Mouse (Mus musculus) forebrain, embryonic 13.5 days (tissue): ENCODE measurements around the gene 2010300C02Rik. TPM values are rescaled to one million over a fixed set of nuclear protein-coding genes. Genes with fewer than 3 reads are reported as not detected.
A peak's percentile ranks its signal among the peaks of the same experiment; 100 is the strongest.

ENCODE experiments used
- ATAC-seq: fragments of 200-750 bp; cut with Nextera tagmentation; 2 replicates; pipeline ENCODE4 v1.8.0; 2017
- H3K27ac ChIP-seq: fragments of 300-500 bp; sonication (generic); 2 replicates; pipeline ENCODE4 v1.5.1; 2015; ENCODE audit warnings: inconsistent platforms, mild to moderate bottlenecking, moderate library complexity
- H3K27me3 ChIP-seq: fragments of 300-500 bp; sonication (generic); 2 replicates; pipeline ENCODE4 v1.6.1; 2015; ENCODE audit warnings: mild to moderate bottlenecking, inconsistent platforms
- H3K36me3 ChIP-seq: fragments of 300-500 bp; sonication (generic); 2 replicates; pipeline ENCODE4 v1.6.1; 2015; ENCODE audit warnings: mild to moderate bottlenecking, inconsistent platforms; ENCODE audit not compliant: poor library complexity, severe bottlenecking
- H3K4me1 ChIP-seq: fragments of 300-500 bp; sonication (generic); 2 replicates; pipeline ENCODE4 v1.6.1; 2015; ENCODE audit warnings: inconsistent platforms
- H3K4me2 ChIP-seq: fragments of 300-500 bp; sonication (generic); 2 replicates; pipeline ENCODE4 v1.6.1; 2015; ENCODE audit warnings: inconsistent platforms, mild to moderate bottlenecking, moderate library complexity
- H3K4me3 ChIP-seq: fragments of 300-500 bp; sonication (generic); 2 replicates; pipeline ENCODE4 v1.5.1; 2015; ENCODE audit warnings: mild to moderate bottlenecking, inconsistent platforms
- H3K9ac ChIP-seq: fragments of 300-500 bp; sonication (generic); 2 replicates; pipeline ENCODE4 v1.6.1; 2015; ENCODE audit warnings: mild to moderate bottlenecking, inconsistent platforms
- H3K9me3 ChIP-seq: fragments of 300-500 bp; sonication (generic); replicated peaks from 2 replicates; pipeline ENCODE4 v1.6.1; 2016; ENCODE audit warnings: inconsistent platforms
- WGBS: fragments of 180-500 bp; shearing (Covaris S2); methylation state at CpG from one replicate; pipeline ENCODE4 v1.1.7; 2015; 5-methylcytosine and 5-hydroxymethylcytosine counted together
- polyA plus RNA-seq: library from polyadenylated mRNA; unstranded; fragments of >200 nt; fragmentation: Nextera tagmentation; extraction: Ambion mirVana; gene quantifications from 2 replicates; pipeline ENCODE4 v1.2.1, GENCODE M21; 2015

Gene 2010300C02Rik
- 0.62 and 1.4 TPM in 2 replicates for polyA plus RNA-seq

GRCm38 (mm10) chr1:37719761-37720640 lies at the start of gene 2010300C02Rik:
Gene 2010300C02Rik, minus strand, starts transcription at chr1:37720085.
- peaks cover 42% of the 10 kb centered on the region for H3K27me3 ChIP-seq
- peak; percentile 93 for ATAC-seq
- H3K9ac ChIP-seq: peak within 1 kb of the TSS; percentile 64
- H3K4me1 ChIP-seq: peaks cover 9% of the 10 kb centered on the region
- H3K4me2 ChIP-seq: peak within 1 kb of the TSS; percentile 94
- WGBS: 1% methylated on average over 38 of the region's 69 CpGs
- H3K4me3 ChIP-seq: peak within 1 kb of the TSS; percentile 61
- H3K27ac ChIP-seq: no peak within 1 kb of the TSS
- H3K9me3 ChIP-seq: no peaks in the 10 kb centered on the region
- no peaks in the 10 kb centered on the region for H3K36me3 ChIP-seq

GRCm38 (mm10) chr1:37759407-37759806 lies 39.5 kb upstream of the 2010300C02Rik start:
- H3K27ac ChIP-seq: no peak overlapping the region
- no peak overlapping the region for H3K4me2 ChIP-seq
- no peaks in the 10 kb centered on the region for H3K4me1 ChIP-seq
- H3K36me3 ChIP-seq: no peaks in the 10 kb centered on the region
- H3K4me3 ChIP-seq: no peak overlapping the region
- no peak overlapping the region for H3K9ac ChIP-seq
- no peaks in the 10 kb centered on the region for H3K27me3 ChIP-seq
- no peaks in the 10 kb centered on the region for H3K9me3 ChIP-seq
- ATAC-seq: no peak

GRCm38 (mm10) chr1:37744650-37745259 lies 24.9 kb upstream of the 2010300C02Rik start:
- Histone ChIP-seq H3K9ac (no peak overlapping the region), H3K4me3 (no peak overlapping the region), H3K27ac (no peak overlapping the region), H3K27me3 (no peaks in the 10 kb centered on the region), H3K4me1 (no peaks in the 10 kb centered on the region; the same call in 1 of the 2 replicates), H3K9me3 (no peaks in the 10 kb centered on the region), H3K36me3 (no peaks in the 10 kb centered on the region), H3K4me2 (no peak overlapping the region)
- no peak for ATAC-seq
- 88% methylated on average over 9 of the region's 9 CpGs for WGBS

GRCm38 (mm10) chr1:37742602-37743270 lies 22.9 kb upstream of the 2010300C02Rik start:
- Histone ChIP-seq H3K9ac (0 out of 2 replicates have a peak overlapping the region, but pooled peaks have one; percentile 34), H3K4me3 (no peak overlapping the region), H3K36me3 (no peaks in the 10 kb centered on the region), H3K4me2 (peak overlapping the region; percentile 33), H3K27me3 (no peaks in the 10 kb centered on the region), H3K9me3 (no peaks in the 10 kb centered on the region), H3K27ac (no peak overlapping the region), H3K4me1 (no peaks in the 10 kb centered on the region; the same call in 1 of the 2 replicates)
- ATAC-seq: no peak
- 27% methylated on average over 14 of the region's 14 CpGs for WGBS

GRCm38 (mm10) chr1:37742126-37742525 lies 22.2 kb upstream of the 2010300C02Rik start:
- Histone ChIP-seq H3K9ac (no peak overlapping the region), H3K9me3 (no peaks in the 10 kb centered on the region), H3K4me1 (no peaks in the 10 kb centered on the region; the same call in 1 of the 2 replicates), H3K27me3 (no peaks in the 10 kb centered on the region), H3K4me3 (no peak overlapping the region), H3K27ac (no peak overlapping the region), H3K36me3 (no peaks in the 10 kb centered on the region), H3K4me2 (no peak overlapping the region)
- 76% methylated on average over 11 of the region's 11 CpGs for WGBS
- ATAC-seq: 0 out of 2 replicates have a peak, but pooled peaks have one; percentile 16

GRCm38 (mm10) chr1:37740161-37740802 lies 20.4 kb upstream of the 2010300C02Rik start:
- no peak overlapping the region for H3K27ac ChIP-seq
- H3K4me1 ChIP-seq: no peaks in the 10 kb centered on the region; the same call in 1 of the 2 replicates
- H3K9ac ChIP-seq: no peak overlapping the region
- no peak for ATAC-seq
- no peaks in the 10 kb centered on the region for H3K27me3 ChIP-seq
- H3K4me3 ChIP-seq: no peak overlapping the region
- H3K9me3 ChIP-seq: no peaks in the 10 kb centered on the region
- no peak overlapping the region for H3K4me2 ChIP-seq
- H3K36me3 ChIP-seq: no peaks in the 10 kb centered on the region
- 86% methylated on average over 8 of the region's 8 CpGs for WGBS

GRCm38 (mm10) chr1:37738895-37739294 lies 19.0 kb upstream of the 2010300C02Rik start:
- Histone ChIP-seq H3K9ac (no peak overlapping the region), H3K27ac (no peak overlapping the region), H3K9me3 (no peaks in the 10 kb centered on the region), H3K27me3 (no peaks in the 10 kb centered on the region), H3K4me1 (no peaks in the 10 kb centered on the region; the same call in 1 of the 2 replicates), H3K4me3 (no peak overlapping the region), H3K36me3 (no peaks in the 10 kb centered on the region), H3K4me2 (no peak overlapping the region)
- 77% methylated on average over 2 of the region's 2 CpGs for WGBS
- ATAC-seq: no peak

- Histone ChIP-seq H3K27ac (no peak overlapping the region), H3K4me2 (no peak overlapping the region), H3K4me3 (no peak overlapping the region), H3K4me1 (no peaks in the 10 kb centered on the region), H3K27me3 (no peaks in the 10 kb centered on the region), H3K9me3 (no peaks in the 10 kb centered on the region), H3K9ac (no peak overlapping the region), H3K36me3 (no peaks in the 10 kb centered on the region)
- no peak for ATAC-seq
- 82% methylated on average over 4 of the region's 4 CpGs for WGBS
Observed at GRCm38 (mm10) chr1:37737045-37737444, 17.2 kb upstream of the 2010300C02Rik start.

GRCm38 (mm10) chr1:37735932-37736331 lies 16.0 kb upstream of the 2010300C02Rik start:
- Histone ChIP-seq H3K9me3 (no peaks in the 10 kb centered on the region), H3K4me3 (no peak overlapping the region), H3K27me3 (no peaks in the 10 kb centered on the region), H3K4me1 (no peaks in the 10 kb centered on the region), H3K4me2 (no peak overlapping the region), H3K36me3 (no peaks in the 10 kb centered on the region), H3K9ac (no peak overlapping the region), H3K27ac (no peak overlapping the region)
- 92% methylated on average over 5 of the region's 5 CpGs for WGBS
- ATAC-seq: no peak

GRCm38 (mm10) chr1:37734841-37735240 lies 15.0 kb upstream of the 2010300C02Rik start:
- Histone ChIP-seq H3K27ac (no peak overlapping the region), H3K27me3 (no peaks in the 10 kb centered on the region), H3K4me1 (no peaks in the 10 kb centered on the region), H3K4me2 (no peak overlapping the region), H3K36me3 (no peaks in the 10 kb centered on the region), H3K9me3 (no peaks in the 10 kb centered on the region), H3K9ac (no peak overlapping the region), H3K4me3 (no peak overlapping the region)
- no peak for ATAC-seq
- 77% methylated on average over 7 of the region's 7 CpGs for WGBS

- no peak overlapping the region for H3K9ac ChIP-seq
- no peak overlapping the region for H3K27ac ChIP-seq
- H3K36me3 ChIP-seq: no peaks in the 10 kb centered on the region
- H3K4me1 ChIP-seq: no peaks in the 10 kb centered on the region
- no peak for ATAC-seq
- H3K4me3 ChIP-seq: no peak overlapping the region
- no peaks in the 10 kb centered on the region for H3K27me3 ChIP-seq
- WGBS: 93% methylated on average over 8 of the region's 8 CpGs
- H3K9me3 ChIP-seq: no peaks in the 10 kb centered on the region
- H3K4me2 ChIP-seq: no peak overlapping the region
Observed at GRCm38 (mm10) chr1:37729353-37729752, 9.5 kb upstream of the 2010300C02Rik start.
